Mouse (Mus musculus) midbrain, postnatal 0 days (tissue): ENCODE data around the gene Dagla. TPM values are rescaled to one million over a fixed set of nuclear protein-coding genes. Genes with fewer than 3 reads are reported as not detected.

Experiments
- ATAC-seq: fragments of 200-750 bp; cut with Nextera tagmentation; 2 replicates; pipeline ENCODE4 v1.8.0; 2017; ENCODE audit warnings: moderate number of reproducible peaks, mild to moderate bottlenecking, moderate TSS enrichment, moderate library complexity; ENCODE audit not compliant: low FRiP score
- DNase-seq: peaks from one replicate; pipeline ENCODE4 v3.0.0-alpha.2; 2015; ENCODE audit warnings: low spot score
- H3K27ac ChIP-seq: fragments of 300-500 bp; sonication (generic); 2 replicates; pipeline ENCODE4 v1.5.1; 2014; ENCODE audit warnings: low read depth, mild to moderate bottlenecking, low read length, mixed read lengths
- H3K27me3 ChIP-seq: fragments of 300-500 bp; sonication (generic); 2 replicates; pipeline ENCODE4 v1.6.1; 2014; ENCODE audit warnings: low read length, control low read depth, mixed read lengths; ENCODE audit not compliant: insufficient read depth
- H3K36me3 ChIP-seq: fragments of 300-500 bp; sonication (generic); 2 replicates; pipeline ENCODE4 v1.6.1; 2014; ENCODE audit warnings: low read length, control low read depth, mixed read lengths; ENCODE audit not compliant: insufficient read depth
- H3K4me1 ChIP-seq: fragments of 300-500 bp; sonication (generic); 2 replicates; pipeline ENCODE4 v1.6.1; 2014; ENCODE audit warnings: mild to moderate bottlenecking, control low read depth, antibody characterized with exemption, low read length, mixed read lengths; ENCODE audit not compliant: insufficient read depth
- H3K4me2 ChIP-seq: fragments of 300-500 bp; sonication (generic); 2 replicates; pipeline ENCODE4 v1.6.1; 2014; ENCODE audit warnings: low read depth, mild to moderate bottlenecking, low read length, mixed read lengths; ENCODE audit not compliant: poor library complexity, severe bottlenecking
- H3K4me3 ChIP-seq: fragments of 300-500 bp; sonication (generic); 2 replicates; pipeline ENCODE4 v1.5.1; 2014; ENCODE audit warnings: low read depth, mild to moderate bottlenecking, low read length, moderate library complexity
- H3K9ac ChIP-seq: fragments of 300-500 bp; sonication (generic); replicated peaks from 2 replicates; pipeline ENCODE4 v1.6.1; 2014; ENCODE audit warnings: mild to moderate bottlenecking, low read length, moderate library complexity, mixed read lengths; ENCODE audit not compliant: poor library complexity, severe bottlenecking
- H3K9me3 ChIP-seq: fragments of 300-500 bp; sonication (generic); 2 replicates; pipeline ENCODE4 v1.6.1; 2016; ENCODE audit warnings: low read length, control low read depth
- CTCF ChIP-seq: IDR thresholded peaks from 2 replicates; pipeline ENCODE4 v1.5.1; 2016; ENCODE audit warnings: antibody characterized with exemption, mild to moderate bottlenecking
- WGBS: fragments of 180-500 bp; shearing (Covaris S2); extraction: QIAGEN DNeasy Blood & Tissue Kit; methylation state at CpG from one replicate; pipeline ENCODE4 v1.1.7; 2014; 5-methylcytosine and 5-hydroxymethylcytosine counted together
- polyA plus RNA-seq: library from polyadenylated mRNA; unstranded; fragments of >200 nt; fragmentation: Nextera tagmentation; extraction: Ambion mirVana; gene quantifications from 2 replicates; pipeline ENCODE4 v1.2.1, GENCODE M21; 2015
- total RNA-seq: library from RNA; depleted of rRNA; stranded (reverse); fragments of >200 nt; gene quantifications from 2 replicates; pipeline ENCODE4 v1.2.3, GENCODE M21; 2014; rRNA removed

The Dagla gene
- total and polyA plus RNA-seq, 2 experiments from 2014 or later = 13.7 to 40.8 TPM

DNA sequence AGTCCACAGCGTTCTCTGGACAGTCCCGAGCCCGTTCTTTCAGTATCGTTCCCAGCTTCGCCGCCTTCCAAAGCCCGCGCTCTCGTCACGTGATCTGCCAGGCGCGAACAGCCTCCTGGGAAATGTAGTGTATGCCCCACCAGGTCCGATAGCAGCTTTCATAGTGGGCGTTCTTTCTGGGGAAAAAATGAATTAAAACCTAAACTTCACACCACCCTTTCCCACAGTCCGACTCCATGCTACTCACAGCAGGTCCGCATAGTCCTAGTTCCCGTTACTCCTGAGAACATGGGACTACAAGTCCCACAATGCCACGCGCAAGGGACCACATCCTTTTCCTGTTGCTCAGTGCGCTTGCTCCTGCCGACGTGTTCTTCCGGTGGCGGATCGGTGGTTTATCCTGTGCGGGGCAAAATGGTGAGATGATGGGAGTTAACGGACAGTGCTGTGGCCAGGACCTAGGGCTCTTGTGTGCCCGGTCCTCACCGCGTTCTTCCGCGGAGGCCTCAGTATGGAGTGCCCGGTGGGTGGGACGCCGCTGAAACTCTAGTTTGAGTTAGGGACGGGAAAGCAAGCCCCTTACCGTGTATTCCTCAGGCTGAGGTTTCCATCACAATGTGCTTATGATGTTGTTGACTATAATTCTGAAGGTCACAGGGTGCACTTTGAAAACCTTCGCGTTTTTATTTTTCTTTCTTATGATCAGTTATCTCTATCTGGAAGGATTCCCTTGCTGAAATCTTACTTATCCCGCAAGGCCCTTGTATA lies 100.6 kb downstream of the Dagla start, which contains the start of the genes Tmem258 and Fen1:
TSS of gene Tmem258 (plus strand) at position 167 of the 768 bp plus-strand sequence.
TSS of gene Fen1 (minus strand) at position 322 of the 768 bp plus-strand sequence.
- ATAC-seq (peak; percentile 92), DNase-seq (peak; percentile 92)
- peak within 1 kb of the TSS; percentile 70 for H3K9ac ChIP-seq
- H3K4me3 ChIP-seq = peak within 1 kb of the TSS; percentile 80
- H3K4me1 ChIP-seq = peaks cover 10% of the 10 kb centered on the region; the same call in 1 of the 2 replicates
- H3K27ac ChIP-seq = peak within 1 kb of the TSS; percentile 71
- peaks cover 39% of the 10 kb centered on the region for H3K36me3 ChIP-seq
- no peaks in the 10 kb centered on the region for H3K9me3 ChIP-seq
- H3K27me3 ChIP-seq = no peaks in the 10 kb centered on the region
- WGBS = under 1% methylated on average over 40 of the region's 40 CpGs
- H3K4me2 ChIP-seq = peak within 1 kb of the TSS; percentile 85
- no peak for TF ChIP-seq CTCF

DNA sequence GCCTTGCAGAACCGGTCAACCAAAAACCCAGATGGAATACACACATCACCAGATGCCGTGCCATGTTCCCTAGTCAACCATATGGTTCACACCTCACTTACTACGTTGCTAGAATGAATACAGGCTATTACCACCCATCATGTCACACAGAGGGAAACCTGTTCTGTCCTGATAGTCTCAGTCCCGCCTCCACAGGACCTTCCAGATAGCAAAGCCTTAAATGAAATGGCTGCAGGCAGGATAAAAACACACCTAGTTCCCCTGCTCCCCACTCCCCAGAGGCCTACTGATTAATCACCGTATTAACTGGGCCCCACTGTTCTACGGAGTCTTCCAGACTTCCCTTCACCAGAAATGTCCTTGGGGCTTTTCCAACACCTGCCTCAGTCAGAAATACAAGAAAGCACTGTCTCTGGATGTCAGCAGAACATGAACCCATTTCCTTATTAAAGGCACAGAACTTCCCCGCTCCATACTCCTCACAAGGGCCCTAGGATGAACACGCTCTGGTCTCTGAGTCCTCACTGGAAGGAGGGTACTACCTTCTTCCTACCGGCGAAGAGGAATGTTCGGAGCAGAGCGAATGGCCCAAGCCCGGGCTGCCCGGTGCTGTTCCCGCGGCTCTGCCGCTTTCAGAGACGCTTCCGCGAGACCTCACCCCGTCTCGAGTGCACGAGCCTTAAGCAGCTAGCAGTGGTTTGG lies 101.4 kb downstream of the Dagla start:
- Histone ChIP-seq H3K9me3 (no peaks in the 10 kb centered on the region), H3K4me2 (peak overlapping the region; percentile 85), H3K27ac (peak overlapping the region; percentile 71), H3K9ac (peak overlapping the region; percentile 70), H3K4me3 (peak overlapping the region; percentile 80), H3K27me3 (no peaks in the 10 kb centered on the region), H3K4me1 (peaks cover 10% of the 10 kb centered on the region; the same call in 1 of the 2 replicates), H3K36me3 (peaks cover 32% of the 10 kb centered on the region)
- peak; percentile 1; the same call in 1 of the 2 replicates for ATAC-seq
- no peak for DNase-seq
- WGBS = 4% methylated on average over 23 of the region's 23 CpGs
- no peak for TF ChIP-seq CTCF

GRCm38 (mm10) chr19:10198723-10199122 lies 106.0 kb downstream of the Dagla start:
- peak; percentile 94 for TF ChIP-seq CTCF
- peak; percentile 57; the same call in 1 of the 2 replicates for ATAC-seq

DNA sequence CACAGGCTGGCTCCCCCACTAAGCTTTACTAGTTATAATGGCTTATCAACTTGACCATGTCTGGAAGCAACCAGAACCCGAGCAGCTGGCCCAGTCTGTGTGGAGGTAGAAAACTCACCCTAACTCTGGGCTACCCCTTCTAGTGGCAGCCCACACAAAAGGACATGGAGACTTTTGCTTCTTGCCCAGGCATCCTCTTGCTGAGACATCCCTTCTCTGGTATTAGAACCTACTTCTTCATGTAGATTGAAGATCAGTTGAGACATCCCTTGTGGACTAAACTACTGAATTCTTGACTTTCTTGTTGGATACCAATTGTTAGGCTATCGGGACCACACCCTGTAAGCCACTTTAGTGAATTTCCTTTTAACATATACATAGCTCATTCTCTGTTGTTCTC lies 106.4 kb downstream of the Dagla start:
- Histone ChIP-seq H3K4me3 (no peak overlapping the region), H3K36me3 (peaks cover 52% of the 10 kb centered on the region), H3K9ac (no peak overlapping the region), H3K4me2 (no peak overlapping the region), H3K27me3 (no peaks in the 10 kb centered on the region), H3K9me3 (no peaks in the 10 kb centered on the region), H3K4me1 (peaks cover 3% of the 10 kb centered on the region; the same call in 1 of the 2 replicates), H3K27ac (no peak overlapping the region)
- TF ChIP-seq CTCF = no peak
- DNase-seq = no peak
- 88% methylated on average over 2 of the region's 2 CpGs for WGBS
- no peak for ATAC-seq

More at GRCm38 (mm10) chr19:10198723-10199122, 106.0 kb downstream of the Dagla start:
- Histone ChIP-seq H3K36me3 (peaks cover 48% of the 10 kb centered on the region), H3K4me1 (peaks cover 4% of the 10 kb centered on the region; the same call in 1 of the 2 replicates), H3K4me3 (no peak overlapping the region), H3K27ac (no peak overlapping the region), H3K9me3 (no peaks in the 10 kb centered on the region), H3K4me2 (no peak overlapping the region), H3K27me3 (no peaks in the 10 kb centered on the region), H3K9ac (no peak overlapping the region)
- 31% methylated on average over 3 of the region's 3 CpGs for WGBS
- peak; percentile 94 for DNase-seq

DNA sequence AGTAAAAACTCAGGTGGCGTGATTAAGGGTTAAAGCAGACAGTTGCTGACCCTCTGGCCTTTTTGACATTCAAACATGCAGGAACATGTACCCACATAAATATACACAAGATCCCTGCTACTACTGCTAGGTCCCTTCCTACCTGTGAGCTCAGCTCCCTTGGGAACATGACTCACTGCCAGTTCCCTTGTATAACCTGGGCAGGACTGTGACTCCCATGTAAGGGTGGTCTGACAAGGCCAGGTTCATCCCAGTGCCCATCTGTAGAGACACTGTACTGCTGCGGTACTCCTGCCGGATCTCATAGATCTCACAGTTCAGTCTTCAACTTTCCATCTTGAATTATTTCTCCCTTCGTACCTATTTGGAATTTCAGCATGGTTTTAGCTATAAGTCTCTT lies 107.5 kb downstream of the Dagla start:
- no peaks in the 10 kb centered on the region for H3K4me1 ChIP-seq
- H3K9me3 ChIP-seq = no peaks in the 10 kb centered on the region
- H3K9ac ChIP-seq = no peak overlapping the region
- WGBS = 90% methylated on average over 4 of the region's 4 CpGs
- H3K4me2 ChIP-seq = no peak overlapping the region
- H3K4me3 ChIP-seq = no peak overlapping the region
- DNase-seq (no peak), ATAC-seq (no peak)
- no peaks in the 10 kb centered on the region for H3K27me3 ChIP-seq
- TF ChIP-seq CTCF = no peak
- peaks cover 63% of the 10 kb centered on the region for H3K36me3 ChIP-seq
- H3K27ac ChIP-seq = no peak overlapping the region

Other genes starting within 250 kb of the Dagla start
- 278 and 306 TPM in 2 replicates for gene Fads2, start 203.1 kb downstream of the Dagla start, total RNA-seq
- 260 and 275 TPM in 2 replicates for gene Fads2, start 203.1 kb downstream of the Dagla start, polyA plus RNA-seq
- gene Fads1, start 122.0 kb downstream of the Dagla start, total RNA-seq = 180 and 184 TPM in 2 replicates
- gene Fads1, start 122.0 kb downstream of the Dagla start, polyA plus RNA-seq = 150 and 153 TPM in 2 replicates
- gene Tmem258, start 100.9 kb downstream of the Dagla start, total RNA-seq = 61.4 and 84.7 TPM in 2 replicates
- gene Tmem258, start 100.9 kb downstream of the Dagla start, polyA plus RNA-seq = 279 and 299 TPM in 2 replicates
- gene Fen1, start 100.7 kb downstream of the Dagla start, total RNA-seq = 19.8 and 20.9 TPM in 2 replicates
- 20.5 and 21.8 TPM in 2 replicates for gene Fen1, start 100.7 kb downstream of the Dagla start, polyA plus RNA-seq
- gene Myrf, start 64.1 kb downstream of the Dagla start, total RNA-seq = 1.7 and 2.2 TPM in 2 replicates
- 0.91 and 0.94 TPM in 2 replicates for gene Myrf, start 64.1 kb downstream of the Dagla start, polyA plus RNA-seq
- gene Syt7, start 84.2 kb upstream of the Dagla start, total RNA-seq = 138 and 140 TPM in 2 replicates
- gene Syt7, start 84.2 kb upstream of the Dagla start, polyA plus RNA-seq = 14.7 and 19.0 TPM in 2 replicates
- gene Lrrc10b, start 152.6 kb upstream of the Dagla start, total RNA-seq = 6.2 and 8.7 TPM in 2 replicates
- 2.2 and 2.3 TPM in 2 replicates for gene Lrrc10b, start 152.6 kb upstream of the Dagla start, polyA plus RNA-seq
- 4.9 and 7.8 TPM in 2 replicates for gene Ppp1r32, start 178.1 kb upstream of the Dagla start, total RNA-seq
- gene Ppp1r32, start 178.1 kb upstream of the Dagla start, polyA plus RNA-seq = 5.0 and 5.3 TPM in 2 replicates
- 55.7 and 62.3 TPM in 2 replicates for gene Cpsf7, start 220.4 kb upstream of the Dagla start, total RNA-seq
- 36.7 and 40.6 TPM in 2 replicates for gene Cpsf7, start 220.4 kb upstream of the Dagla start, polyA plus RNA-seq
- gene Sdhaf2, start 221.3 kb upstream of the Dagla start, total RNA-seq = 51.5 and 54.4 TPM in 2 replicates
- 56.1 and 64.3 TPM in 2 replicates for gene Sdhaf2, start 221.3 kb upstream of the Dagla start, polyA plus RNA-seq